ENCODE assay signal across 27 mouse cellular contexts in the genomic region with DNA sequence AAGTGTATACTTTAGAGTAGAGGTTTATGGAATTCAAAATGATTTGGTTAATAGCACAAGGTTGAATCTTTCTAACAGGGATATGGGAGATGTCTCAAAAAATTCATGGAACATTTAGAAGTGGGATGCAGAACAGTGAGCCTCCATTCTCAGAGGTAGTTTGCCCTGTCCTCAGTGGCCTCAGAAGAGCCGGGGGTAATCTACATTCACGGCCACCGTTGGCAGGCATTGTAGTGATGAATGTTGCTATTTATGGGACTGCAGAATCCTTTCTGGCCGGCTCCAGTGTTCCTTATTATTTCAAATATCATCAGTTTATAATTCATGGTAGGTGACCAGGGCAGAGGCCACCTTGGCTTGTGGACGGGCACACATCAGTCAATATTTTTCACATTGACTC.
A peak's percentile ranks its signal among the peaks of the same experiment; 100 is the strongest.
DNase-seq lines count a peak whose midpoint lies in the region; ATAC-seq and TF ChIP-seq lines count a peak whose summit lies in the region.
"Had no signal": no experiment of that assay in that cellular context is flagged by ENCODE, and none has a peak within 500 bp of the region (broad histone marks: within the 10 kb centered on the region; RNA-seq: fewer than 3 reads in every experiment).

No protein-coding gene starts in this region.

- H3K4me2 ChIP-seq in heart, embryonic 11.5 days: no peak overlapping the region
- H3K4me2 ChIP-seq in heart, embryonic 13.5 days: no peak overlapping the region
- no peak overlapping the region for H3K4me2 ChIP-seq in kidney, embryonic 14.5 days (replicated peaks; ENCODE audit: low read depth, low read length)
- H3K4me2 ChIP-seq: embryonic facial prominence, embryonic 13.5 days; forebrain, embryonic 12.5 days; forebrain, embryonic 15.5 days; hindbrain, embryonic 12.5 days; hindbrain, embryonic 15.5 days had no signal

- H3K4me3 ChIP-seq in heart, embryonic 11.5 days (ENCODE audit: low read depth, low read length): no peak overlapping the region
- H3K4me3 ChIP-seq in heart, embryonic 13.5 days: no peak overlapping the region
- no peak overlapping the region for H3K4me3 ChIP-seq in layer of hippocampus, adult 2 months
- no peak overlapping the region for H3K4me3 ChIP-seq in kidney, embryonic 14.5 days (ENCODE audit: low read length)
- H3K4me3 ChIP-seq: embryonic facial prominence, embryonic 10.5 days; embryonic facial prominence, embryonic 13.5 days; erythroblast, embryonic 14.5 days; forebrain, embryonic 12.5 days; forebrain, embryonic 15.5 days; hindbrain, embryonic 12.5 days; hindbrain, embryonic 15.5 days had no signal

- H3K9me3 ChIP-seq in heart, embryonic 11.5 days (replicated peaks; ENCODE audit: control insufficient read depth, low read length): no peaks in the 10 kb centered on the region
- no peaks in the 10 kb centered on the region for H3K9me3 ChIP-seq in heart, embryonic 13.5 days
- H3K9me3 ChIP-seq in kidney, embryonic 14.5 days (ENCODE audit: control insufficient read depth, low read length): no peaks in the 10 kb centered on the region
- H3K9me3 ChIP-seq: embryonic facial prominence, embryonic 10.5 days; embryonic facial prominence, embryonic 13.5 days; forebrain, embryonic 12.5 days; forebrain, embryonic 15.5 days; hindbrain, embryonic 12.5 days; hindbrain, embryonic 15.5 days had no signal

- H3K27ac ChIP-seq in heart, embryonic 11.5 days (ENCODE audit: low read depth, low read length): no peak overlapping the region
- peak overlapping the region; percentile 48; the same call in 1 of the 2 replicates for H3K27ac ChIP-seq in heart, embryonic 13.5 days (replicated peaks)
- peak overlapping the region; percentile 84; the same call in 1 of the 2 replicates for H3K27ac ChIP-seq in layer of hippocampus, adult 2 months
- H3K27ac ChIP-seq in kidney, embryonic 14.5 days (ENCODE audit: low read depth, low read length): no peak overlapping the region
- H3K27ac ChIP-seq: embryonic facial prominence, embryonic 10.5 days; embryonic facial prominence, embryonic 13.5 days; forebrain, embryonic 12.5 days; forebrain, embryonic 15.5 days; hindbrain, embryonic 12.5 days; hindbrain, embryonic 15.5 days had no signal

- no peak overlapping the region for H3K9ac ChIP-seq in heart, embryonic 11.5 days (ENCODE audit: low read depth, low read length)
- no peak overlapping the region for H3K9ac ChIP-seq in heart, embryonic 13.5 days
- H3K9ac ChIP-seq in kidney, embryonic 14.5 days (ENCODE audit: low read depth, low read length): no peak overlapping the region
- H3K9ac ChIP-seq: embryonic facial prominence, embryonic 13.5 days; forebrain, embryonic 12.5 days; forebrain, embryonic 15.5 days; hindbrain, embryonic 12.5 days; hindbrain, embryonic 15.5 days had no signal

- WGBS in heart, embryonic 11.5 days (ENCODE audit: insufficient replicate concordance): 57% methylated on average over 5 of the region's 5 CpGs
- WGBS in heart, embryonic 13.5 days: 39% methylated on average over 5 of the region's 5 CpGs
- 66% methylated on average over 5 of the region's 5 CpGs for WGBS in kidney, embryonic 14.5 days

- H3K27me3 ChIP-seq in heart, embryonic 11.5 days (ENCODE audit: control insufficient read depth, insufficient read depth, low read length): no peaks in the 10 kb centered on the region; the same call in 1 of the 2 replicates
- no peaks in the 10 kb centered on the region for H3K27me3 ChIP-seq in heart, embryonic 13.5 days (replicated peaks)
- no peaks in the 10 kb centered on the region for H3K27me3 ChIP-seq in kidney, embryonic 14.5 days (ENCODE audit: control insufficient read depth, insufficient read depth, low read length)
- H3K27me3 ChIP-seq: embryonic facial prominence, embryonic 13.5 days; forebrain, embryonic 12.5 days; forebrain, embryonic 15.5 days; hindbrain, embryonic 12.5 days; hindbrain, embryonic 15.5 days had no signal

- intact Hi-C loops in heart, postnatal 25 days (cut with DNase I): no loop called here

- peak; percentile 46 to 52 for DNase-seq in heart, adult 18-20 months
- DNase-seq in heart, postnatal 25 days (ENCODE audit: low spot score): no peak
- DNase-seq in layer of hippocampus, adult 2 months (ENCODE audit: low spot score in 2 of 2): no peak
- no peak for DNase-seq in layer of hippocampus, adult 9-10 months (ENCODE audit: low spot score)
- DNase-seq in urinary bladder, postnatal 4 days (ENCODE audit: low spot score in 2 of 2): no peak
- DNase-seq: adrenal gland, adult 8-10 months; adrenal gland, postnatal 25 days; cerebellum, adult 11-12 months; cerebellum, adult 8-10 months; cerebellum, postnatal 10 days; cerebellum, postnatal 36 days; embryo, embryonic 11 days; gastrocnemius, postnatal 10 days; gastrocnemius, postnatal 36 days; kidney, adult 2 months had no signal

- TF ChIP-seq CTCF in layer of hippocampus, adult 2 months (conservative IDR thresholded peaks at IDR 0.05): no peak

- no peak for ATAC-seq in heart, embryonic 11.5 days (replicated peaks; ENCODE audit: insufficient number of reproducible peaks, low FRiP score, low TSS enrichment)
- no peak for ATAC-seq in heart, embryonic 13.5 days (ENCODE audit: extremely low read depth, insufficient number of reproducible peaks, low FRiP score, low TSS enrichment)
- no peak for ATAC-seq in kidney, embryonic 14.5 days (ENCODE audit: low FRiP score, low TSS enrichment)
- ATAC-seq: activated CD4-positive, CD25-positive, alpha-beta regulatory T cell, adult 4 months; forebrain, embryonic 15.5 days; intestine, postnatal 0 days had no signal

- no peaks in the 10 kb centered on the region for H3K36me3 ChIP-seq in heart, embryonic 11.5 days (ENCODE audit: control insufficient read depth, insufficient read depth, low read length)
- H3K36me3 ChIP-seq in heart, embryonic 13.5 days: no peaks in the 10 kb centered on the region
- no peaks in the 10 kb centered on the region for H3K36me3 ChIP-seq in kidney, embryonic 14.5 days (ENCODE audit: control insufficient read depth, insufficient read depth, low read length)
- H3K36me3 ChIP-seq: embryonic facial prominence, embryonic 10.5 days; embryonic facial prominence, embryonic 13.5 days; forebrain, embryonic 12.5 days; forebrain, embryonic 15.5 days; hindbrain, embryonic 12.5 days; hindbrain, embryonic 15.5 days had no signal

- H3K4me1 ChIP-seq in heart, embryonic 11.5 days (ENCODE audit: control insufficient read depth, insufficient read depth, low read length): no peaks in the 10 kb centered on the region
- H3K4me1 ChIP-seq in heart, embryonic 13.5 days: peaks cover 29% of the 10 kb centered on the region
- no peaks in the 10 kb centered on the region; the same call in 1 of the 2 replicates for H3K4me1 ChIP-seq in kidney, embryonic 14.5 days (ENCODE audit: control insufficient read depth, insufficient read depth, low read length)
- H3K4me1 ChIP-seq: hindbrain, embryonic 12.5 days had no signal

Comparison
In these comparisons a context has a peak if more than half of its experiments do, and no peak if none do; other contexts are left out.
1. DNase-seq: peak in heart, adult 18-20 months (2 of 2); none in heart, postnatal 25 days (single experiment), layer of hippocampus, adult 2 months (0 of 2), layer of hippocampus, adult 9-10 months (single experiment) and urinary bladder, postnatal 4 days (0 of 2).
2. H3K27ac ChIP-seq: peak in heart, embryonic 13.5 days (single experiment) and layer of hippocampus, adult 2 months (single experiment); none in heart, embryonic 11.5 days (single experiment) and kidney, embryonic 14.5 days (single experiment).